Mouse (Mus musculus): ENCODE measurements around the gene BC037034. TPM values are rescaled to one million over a fixed set of nuclear protein-coding genes. Genes with fewer than 3 reads are reported as not detected.

BC037034 gene
- 2.1 and 3.1 TPM in 2 replicates for polyA plus RNA-seq (2015; fragmentation: Nextera tagmentation; extraction: Ambion mirVana)

DNA sequence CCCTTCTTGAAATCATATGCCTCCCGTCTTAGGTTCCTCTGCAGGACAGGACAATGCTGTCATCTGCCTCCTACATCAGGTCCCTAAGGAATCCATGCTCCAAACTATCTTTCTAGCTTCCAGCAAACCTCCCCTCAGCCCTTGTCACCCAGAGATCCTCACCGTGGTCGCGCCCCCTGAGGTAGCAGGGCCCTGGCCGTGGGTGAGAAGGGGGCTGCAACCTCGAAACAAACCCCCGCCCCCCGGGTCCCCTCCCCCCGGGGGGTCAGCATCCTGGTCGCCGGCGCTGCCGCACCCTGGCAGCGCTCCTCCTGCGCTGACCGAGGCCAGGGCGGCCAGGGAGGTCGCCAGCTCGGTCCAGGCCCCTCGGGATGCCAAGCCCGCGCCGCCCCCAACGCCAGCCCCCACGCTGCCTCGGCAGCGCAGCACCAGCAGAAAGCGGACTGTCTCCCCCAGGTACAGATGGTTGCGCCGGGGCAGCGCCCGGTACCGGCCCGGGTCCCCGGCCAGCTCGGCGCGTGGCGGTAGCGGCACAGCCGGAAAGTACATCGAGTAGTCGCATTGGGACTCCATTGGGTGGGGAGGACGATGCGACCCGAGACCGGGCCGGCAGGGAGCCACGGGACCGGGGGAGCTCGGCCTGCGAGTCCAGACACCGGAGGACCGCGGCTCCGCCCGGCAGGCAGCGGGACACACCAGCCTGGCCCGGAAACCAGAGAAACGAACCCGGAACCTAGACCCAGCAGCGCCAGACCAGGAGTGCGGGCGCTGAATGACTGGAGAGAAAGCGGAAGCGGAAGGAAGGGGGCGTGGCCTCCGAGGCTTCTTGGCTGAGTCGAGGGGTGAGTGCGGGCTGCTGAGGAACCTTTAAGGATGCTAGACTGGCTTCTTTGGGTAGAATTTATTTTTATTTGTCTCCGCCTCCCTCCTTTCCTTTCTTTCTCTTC, at the start of gene BC037034:
BC037034 (minus strand) TSS at position 774 of the 947 bp plus-strand sequence.
- under 1% methylated on average over 71 of the region's 71 CpGs for WGBS (ENCODE audit: insufficient replicate concordance)
- Histone ChIP-seq H3K27ac (ENCODE audit: low read length) (peak within 1 kb of the TSS; percentile 76), H3K4me2 (ENCODE audit: low read depth, low read length) (peak within 1 kb of the TSS; percentile 94), H3K9ac (ENCODE audit: low read depth, low read length) (peak within 1 kb of the TSS; percentile 90), H3K4me3 (ENCODE audit: low read depth, low read length) (peak within 1 kb of the TSS; percentile 90), H3K4me1 (ENCODE audit: control insufficient read depth, low read depth, low read length) (peaks cover 38% of the 10 kb centered on the region), H3K27me3 (ENCODE audit: control insufficient read depth, insufficient read depth, low read depth, low read length) (no peaks in the 10 kb centered on the region), H3K36me3 (ENCODE audit: control insufficient read depth, insufficient read depth) (peaks cover 5% of the 10 kb centered on the region), H3K9me3 (replicated peaks; ENCODE audit: control insufficient read depth, low read length) (no peaks in the 10 kb centered on the region)
- peak; percentile 82 for ATAC-seq (ENCODE audit: low read depth)

DNA sequence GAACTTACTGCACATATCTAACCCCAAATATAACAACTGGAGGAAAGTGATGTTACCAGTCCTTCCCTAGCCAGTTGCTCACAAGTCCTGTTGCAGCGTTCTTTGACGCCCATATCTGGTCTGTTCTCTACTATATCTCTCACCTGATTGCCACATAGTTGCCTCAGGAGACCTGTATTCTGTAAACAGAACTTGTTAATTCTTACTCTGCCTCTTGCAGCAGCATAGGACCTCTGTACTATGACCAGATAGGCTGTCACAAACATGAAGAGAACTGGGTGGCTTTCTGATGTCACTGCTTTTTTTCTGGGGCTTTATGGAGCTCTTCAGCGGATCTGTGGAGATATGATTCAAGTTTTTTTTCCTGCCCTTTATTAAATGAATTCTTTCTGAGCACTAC, 49.0 kb upstream of the BC037034 start:
- Histone ChIP-seq H3K4me1 (ENCODE audit: control insufficient read depth, low read depth, low read length) (no peaks in the 10 kb centered on the region), H3K4me3 (ENCODE audit: low read depth, low read length) (no peak overlapping the region), H3K9me3 (replicated peaks; ENCODE audit: control insufficient read depth, low read length) (no peaks in the 10 kb centered on the region), H3K36me3 (ENCODE audit: control insufficient read depth, insufficient read depth) (no peaks in the 10 kb centered on the region), H3K27me3 (ENCODE audit: control insufficient read depth, insufficient read depth, low read depth, low read length) (no peaks in the 10 kb centered on the region), H3K27ac (ENCODE audit: low read length) (no peak overlapping the region), H3K4me2 (ENCODE audit: low read depth, low read length) (no peak overlapping the region), H3K9ac (ENCODE audit: low read depth, low read length) (no peak overlapping the region)
- ATAC-seq (ENCODE audit: low read depth), result peak; percentile 63
- WGBS (ENCODE audit: insufficient replicate concordance), result 59% methylated on average over 3 of the region's 3 CpGs

DNA sequence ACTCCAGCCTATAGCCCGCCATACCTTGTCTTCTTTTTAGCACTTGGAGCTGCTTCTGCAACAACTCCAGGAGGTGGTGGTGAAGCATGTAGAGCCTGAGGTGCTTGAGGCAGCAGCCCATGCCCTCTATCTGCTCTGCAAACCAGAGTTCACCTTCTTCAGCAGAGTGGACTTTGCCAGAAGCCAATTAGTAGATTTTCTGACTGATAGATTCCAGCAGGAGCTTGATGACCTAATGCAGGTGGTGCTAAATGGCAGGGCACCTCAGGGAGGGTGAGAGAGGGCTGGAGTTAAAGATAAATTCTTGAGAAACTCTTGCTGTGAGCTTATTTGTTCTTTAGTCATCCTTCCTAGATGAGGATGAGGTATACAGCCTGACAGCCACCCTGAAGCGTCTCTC, 35.8 kb upstream of the BC037034 start:
- no peak for ATAC-seq (ENCODE audit: low read depth)

DNA sequence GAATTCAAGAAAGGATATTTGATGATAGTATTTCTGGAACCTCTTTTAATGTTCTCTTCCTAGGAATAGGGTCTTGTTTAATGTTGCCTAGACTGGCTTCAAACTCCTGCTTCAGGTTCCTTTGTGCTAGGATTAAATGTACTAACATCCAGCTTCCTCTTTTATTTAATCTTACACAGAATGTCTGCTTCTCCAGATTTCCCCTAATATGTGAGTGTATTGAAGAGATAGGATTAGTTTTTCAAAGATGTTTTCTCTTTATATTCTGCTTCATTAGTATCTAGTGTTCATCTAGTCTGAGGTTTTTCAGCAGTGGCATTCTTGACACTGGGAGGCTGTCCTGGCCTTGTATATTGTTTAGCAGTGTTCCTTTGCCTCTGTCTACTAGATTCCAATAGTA, 30.3 kb upstream of the BC037034 start:
- no peak for ATAC-seq (ENCODE audit: low read depth)
- no peaks in the 10 kb centered on the region for H3K27me3 ChIP-seq (ENCODE audit: control insufficient read depth, insufficient read depth, low read depth, low read length)
- H3K36me3 ChIP-seq (ENCODE audit: control insufficient read depth, insufficient read depth), result no peaks in the 10 kb centered on the region
- no peak overlapping the region for H3K9ac ChIP-seq (ENCODE audit: low read depth, low read length)
- no peak overlapping the region for H3K27ac ChIP-seq (ENCODE audit: low read length)
- H3K9me3 ChIP-seq (replicated peaks; ENCODE audit: control insufficient read depth, low read length), result no peaks in the 10 kb centered on the region
- no peak overlapping the region for H3K4me2 ChIP-seq (ENCODE audit: low read depth, low read length)
- H3K4me1 ChIP-seq (ENCODE audit: control insufficient read depth, low read depth, low read length), result no peaks in the 10 kb centered on the region
- H3K4me3 ChIP-seq (ENCODE audit: low read depth, low read length), result no peak overlapping the region

More for the DNA sequence above, 35.8 kb upstream of the BC037034 start:
- Histone ChIP-seq H3K27ac (ENCODE audit: low read length) (no peak overlapping the region), H3K9ac (ENCODE audit: low read depth, low read length) (no peak overlapping the region), H3K36me3 (ENCODE audit: control insufficient read depth, insufficient read depth) (no peaks in the 10 kb centered on the region), H3K4me3 (ENCODE audit: low read depth, low read length) (no peak overlapping the region), H3K27me3 (ENCODE audit: control insufficient read depth, insufficient read depth, low read depth, low read length) (no peaks in the 10 kb centered on the region), H3K4me1 (ENCODE audit: control insufficient read depth, low read depth, low read length) (no peaks in the 10 kb centered on the region), H3K9me3 (replicated peaks; ENCODE audit: control insufficient read depth, low read length) (no peaks in the 10 kb centered on the region), H3K4me2 (ENCODE audit: low read depth, low read length) (no peak overlapping the region)
- 60% methylated on average over 2 of the region's 2 CpGs for whole genome bisulfite sequencing (ENCODE audit: insufficient replicate concordance)

DNA sequence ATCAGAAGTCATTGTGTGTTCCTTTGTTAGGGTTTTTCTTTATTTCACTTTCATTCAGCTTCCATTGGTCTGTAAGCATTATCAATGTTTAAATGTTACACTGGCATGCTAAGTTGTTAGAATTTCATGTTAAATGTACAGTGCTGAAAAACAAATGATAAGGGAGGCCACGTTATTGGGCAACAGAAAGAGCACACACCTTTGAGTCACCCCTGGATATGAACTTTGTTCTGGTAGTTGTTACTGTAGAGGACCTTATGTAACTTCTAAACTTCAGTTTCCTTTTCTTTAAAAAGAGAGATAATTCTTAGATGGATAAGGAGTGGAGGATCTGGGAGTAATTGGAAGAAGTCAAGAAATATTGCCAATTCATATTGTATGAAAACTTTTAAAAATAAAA, 27.8 kb upstream of the BC037034 start:
- Histone ChIP-seq H3K4me1 (ENCODE audit: control insufficient read depth, low read depth, low read length) (no peaks in the 10 kb centered on the region), H3K9me3 (replicated peaks; ENCODE audit: control insufficient read depth, low read length) (no peaks in the 10 kb centered on the region), H3K4me2 (ENCODE audit: low read depth, low read length) (no peak overlapping the region), H3K27ac (ENCODE audit: low read length) (no peak overlapping the region), H3K36me3 (ENCODE audit: control insufficient read depth, insufficient read depth) (no peaks in the 10 kb centered on the region), H3K9ac (ENCODE audit: low read depth, low read length) (no peak overlapping the region), H3K27me3 (ENCODE audit: control insufficient read depth, insufficient read depth, low read depth, low read length) (no peaks in the 10 kb centered on the region), H3K4me3 (ENCODE audit: low read depth, low read length) (no peak overlapping the region)
- no peak for ATAC-seq (ENCODE audit: low read depth)
- 34% methylated on average over 1 of the region's 1 CpGs for WGBS (ENCODE audit: insufficient replicate concordance)

DNA sequence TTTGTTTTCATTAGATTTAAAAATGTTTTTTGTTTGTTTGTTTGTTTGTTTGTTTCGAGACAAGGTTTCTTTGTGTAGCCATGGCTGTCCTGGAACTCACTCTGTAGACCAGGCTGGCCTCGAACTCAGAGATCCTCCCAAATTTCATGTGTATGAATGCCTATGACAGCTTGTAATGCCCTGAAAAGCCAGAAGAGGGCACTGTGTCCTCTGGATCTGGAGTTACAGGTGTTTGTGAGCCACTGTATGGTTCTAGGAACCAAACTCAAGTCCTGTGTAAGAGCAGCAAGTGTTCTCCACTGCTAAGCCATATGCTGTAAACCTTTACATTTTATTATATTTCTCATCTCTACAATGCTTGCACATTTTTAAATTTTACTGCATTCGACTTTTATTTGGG, 24.0 kb upstream of the BC037034 start:
- H3K27me3 ChIP-seq (ENCODE audit: control insufficient read depth, insufficient read depth, low read depth, low read length), result no peaks in the 10 kb centered on the region
- H3K4me1 ChIP-seq (ENCODE audit: control insufficient read depth, low read depth, low read length), result no peaks in the 10 kb centered on the region
- 55% methylated on average over 3 of the region's 3 CpGs for WGBS (ENCODE audit: insufficient replicate concordance)
- H3K4me2 ChIP-seq (ENCODE audit: low read depth, low read length), result no peak overlapping the region
- H3K9me3 ChIP-seq (replicated peaks; ENCODE audit: control insufficient read depth, low read length), result no peaks in the 10 kb centered on the region
- no peak for ATAC-seq (ENCODE audit: low read depth)
- H3K27ac ChIP-seq (ENCODE audit: low read length), result no peak overlapping the region
- H3K4me3 ChIP-seq (ENCODE audit: low read depth, low read length), result no peak overlapping the region
- no peak overlapping the region for H3K9ac ChIP-seq (ENCODE audit: low read depth, low read length)
- H3K36me3 ChIP-seq (ENCODE audit: control insufficient read depth, insufficient read depth), result no peaks in the 10 kb centered on the region

DNA sequence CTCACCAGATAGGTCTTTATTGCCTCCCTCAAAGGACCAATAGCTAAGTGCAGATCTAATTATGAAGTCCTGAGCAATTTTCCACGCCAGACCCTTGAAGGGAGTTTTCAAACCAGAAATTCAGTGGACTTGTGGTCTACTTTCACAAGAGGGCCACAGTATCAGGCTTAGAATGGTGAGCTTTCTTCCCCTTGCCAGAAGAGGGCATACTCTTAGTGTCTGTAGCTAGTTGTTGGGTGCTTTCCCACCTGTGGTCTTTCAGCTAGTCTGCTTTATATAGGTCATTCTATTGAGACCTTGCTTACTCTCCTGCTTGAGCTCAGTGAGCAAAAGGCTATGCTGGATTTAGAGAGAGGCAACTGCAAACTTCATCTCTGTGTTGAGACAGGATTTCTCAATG, 19.7 kb upstream of the BC037034 start:
- H3K9me3 ChIP-seq (replicated peaks; ENCODE audit: control insufficient read depth, low read length), result peaks cover 3% of the 10 kb centered on the region; the same call in 1 of the 2 replicates
- H3K27me3 ChIP-seq (ENCODE audit: control insufficient read depth, insufficient read depth, low read depth, low read length), result peaks cover 8% of the 10 kb centered on the region
- 37% methylated on average over 1 of the region's 1 CpGs for WGBS (ENCODE audit: insufficient replicate concordance)
- H3K36me3 ChIP-seq (ENCODE audit: control insufficient read depth, insufficient read depth), result no peaks in the 10 kb centered on the region
- H3K9ac ChIP-seq (ENCODE audit: low read depth, low read length), result no peak overlapping the region
- H3K4me3 ChIP-seq (ENCODE audit: low read depth, low read length), result no peak overlapping the region
- H3K4me1 ChIP-seq (ENCODE audit: control insufficient read depth, low read depth, low read length), result peaks cover 9% of the 10 kb centered on the region
- no peak overlapping the region for H3K4me2 ChIP-seq (ENCODE audit: low read depth, low read length)
- H3K27ac ChIP-seq (ENCODE audit: low read length), result no peak overlapping the region
- ATAC-seq (ENCODE audit: low read depth), result no peak

DNA sequence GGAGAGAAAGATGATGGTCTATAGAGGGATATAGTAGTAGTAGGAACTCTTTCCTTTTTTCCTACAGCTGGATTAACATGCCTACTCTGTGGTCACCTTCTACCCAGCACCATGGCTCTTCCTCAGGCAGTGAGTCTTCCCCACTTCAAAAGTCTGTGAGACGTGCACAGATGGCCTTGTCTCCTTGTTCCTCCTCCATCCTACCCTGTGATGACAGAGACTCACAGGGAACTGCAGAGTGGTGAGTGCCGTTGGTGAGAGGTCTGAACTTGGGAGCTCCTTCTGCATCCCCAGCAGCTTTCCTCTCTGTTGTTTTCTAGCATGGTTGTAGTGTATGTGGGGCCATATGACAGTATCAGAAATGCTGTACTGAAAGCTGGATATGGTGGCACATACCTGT, 18.0 kb upstream of the BC037034 start:
- Histone ChIP-seq H3K27me3 (ENCODE audit: control insufficient read depth, insufficient read depth, low read depth, low read length) (peaks cover 8% of the 10 kb centered on the region), H3K27ac (ENCODE audit: low read length) (no peak overlapping the region), H3K4me3 (ENCODE audit: low read depth, low read length) (no peak overlapping the region), H3K4me1 (ENCODE audit: control insufficient read depth, low read depth, low read length) (peaks cover 9% of the 10 kb centered on the region), H3K9ac (ENCODE audit: low read depth, low read length) (no peak overlapping the region), H3K9me3 (replicated peaks; ENCODE audit: control insufficient read depth, low read length) (peaks cover 3% of the 10 kb centered on the region; the same call in 1 of the 2 replicates), H3K36me3 (ENCODE audit: control insufficient read depth, insufficient read depth) (no peaks in the 10 kb centered on the region), H3K4me2 (ENCODE audit: low read depth, low read length) (no peak overlapping the region)
- no peak for ATAC-seq (ENCODE audit: low read depth)
- WGBS (ENCODE audit: insufficient replicate concordance), result 55% methylated on average over 2 of the region's 2 CpGs

DNA sequence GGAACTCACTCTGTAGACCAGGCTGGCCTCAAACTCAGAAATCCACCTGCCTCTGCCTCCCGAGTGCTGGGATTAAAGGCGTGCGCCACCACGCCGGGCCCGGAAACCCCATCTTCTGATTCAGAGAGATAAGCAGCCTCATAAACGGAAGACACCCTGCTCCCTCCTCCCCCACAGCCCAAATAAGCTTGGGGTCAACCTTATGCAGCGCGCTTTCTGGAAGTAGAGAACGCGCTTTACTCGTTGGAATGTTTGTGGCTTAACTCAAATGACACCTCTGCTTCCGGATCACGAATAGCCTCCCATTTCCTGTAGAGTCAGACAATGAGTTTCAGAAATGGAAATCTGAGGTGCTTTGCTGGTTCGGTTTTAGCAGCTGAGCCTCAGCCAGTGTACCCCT, 17.0 kb upstream of the BC037034 start:
- H3K4me1 ChIP-seq (ENCODE audit: control insufficient read depth, low read depth, low read length), result peaks cover 9% of the 10 kb centered on the region
- 73% methylated on average over 15 of the region's 15 CpGs for WGBS (ENCODE audit: insufficient replicate concordance)
- H3K36me3 ChIP-seq (ENCODE audit: control insufficient read depth, insufficient read depth), result no peaks in the 10 kb centered on the region
- no peak overlapping the region for H3K9ac ChIP-seq (ENCODE audit: low read depth, low read length)
- H3K4me2 ChIP-seq (ENCODE audit: low read depth, low read length), result no peak overlapping the region; the same call in 1 of the 2 replicates
- H3K4me3 ChIP-seq (ENCODE audit: low read depth, low read length), result no peak overlapping the region; the same call in 1 of the 2 replicates
- no peak for ATAC-seq (ENCODE audit: low read depth)
- peaks cover 3% of the 10 kb centered on the region; the same call in 1 of the 2 replicates for H3K9me3 ChIP-seq (replicated peaks; ENCODE audit: control insufficient read depth, low read length)
- H3K27me3 ChIP-seq (ENCODE audit: control insufficient read depth, insufficient read depth, low read depth, low read length), result peaks cover 8% of the 10 kb centered on the region
- no peak overlapping the region for H3K27ac ChIP-seq (ENCODE audit: low read length)
